Mouse (Mus musculus): ENCODE results near the gene Ctnna3. TPM values are rescaled to one million over a fixed set of nuclear protein-coding genes. Genes with fewer than 3 reads are reported as not detected.

Ctnna3 gene
- total and polyA plus RNA-seq, 3 experiments = not detected

DNA sequence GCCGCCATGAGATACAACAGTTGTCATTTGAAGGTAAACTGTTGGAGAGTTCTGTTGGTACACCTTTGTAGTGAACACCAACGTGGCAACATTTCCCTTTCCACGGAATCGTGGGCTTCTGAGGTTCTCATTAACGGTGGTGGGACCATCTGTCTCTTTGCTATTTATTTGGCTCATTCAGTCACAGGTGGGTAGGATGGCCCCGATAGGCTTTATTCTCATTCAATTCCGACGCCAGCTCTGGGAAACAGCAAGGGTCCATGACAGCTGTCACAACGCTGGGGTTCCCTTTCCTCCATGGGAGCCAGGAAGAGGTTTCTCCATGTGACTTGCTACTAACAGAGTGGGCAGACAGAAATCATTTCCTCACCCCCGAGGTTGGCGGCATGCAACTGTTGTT, 612.0 kb downstream of the Ctnna3 start:
- no peak for TF ChIP-seq POLR2AphosphoS5 (IDR thresholded peaks at IDR 0.05; ENCODE audit: insufficient replicate concordance, low read depth, low read length)
- no peak for TF ChIP-seq GATA1 (IDR thresholded peaks at IDR 0.05; ENCODE audit: borderline replicate concordance, low read length)
- TF ChIP-seq TAL1 (conservative IDR thresholded peaks at IDR 0.05; ENCODE audit: low read depth, low read length) = no peak
- TF ChIP-seq CTCF (IDR thresholded peaks at IDR 0.05; ENCODE audit: low read depth, low read length) = no peak
- no peak for TF ChIP-seq GATA2 (IDR thresholded peaks at IDR 0.05; ENCODE audit: borderline replicate concordance, low read depth, low read length)
- Histone ChIP-seq H3K4me3 (ENCODE audit: low read depth, low read length) (no peak overlapping the region), H3K9me3 (replicated peaks) (peaks cover 7% of the 10 kb centered on the region), H3K36me3 (replicated peaks) (no peaks in the 10 kb centered on the region), H3K4me1 (ENCODE audit: insufficient read depth, low read depth, low read length) (no peaks in the 10 kb centered on the region), H3K27me3 (ENCODE audit: insufficient read depth, low read length) (no peaks in the 10 kb centered on the region)
- ATAC-seq (ENCODE audit: extremely low read depth, insufficient number of reproducible peaks, low FRiP score, poor library complexity, severe bottlenecking) (no peak), DNase-seq (ENCODE audit: low spot score) (no peak)

DNA sequence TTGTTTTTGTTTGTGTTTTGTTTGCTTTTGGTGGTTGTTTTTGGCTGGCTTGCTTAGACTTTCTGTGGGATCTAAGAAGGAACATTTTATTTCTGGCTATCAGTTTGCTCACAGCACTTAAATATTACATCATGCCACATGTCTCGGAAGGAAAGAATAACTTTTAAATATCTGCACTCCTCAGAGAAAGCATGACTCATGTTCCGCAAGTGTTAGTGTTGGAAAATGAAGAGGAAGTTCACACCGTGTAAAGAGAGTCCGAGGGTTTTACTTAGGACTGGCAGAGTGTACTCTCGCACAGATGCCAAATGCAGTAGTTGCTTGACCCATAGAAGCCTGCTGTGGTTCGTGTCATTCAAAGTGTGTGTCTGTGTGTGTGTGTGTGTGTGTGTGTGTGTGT, 619.3 kb downstream of the Ctnna3 start:
- TF ChIP-seq GATA1 (IDR thresholded peaks at IDR 0.05; ENCODE audit: borderline replicate concordance, low read length) (no peak), TAL1 (conservative IDR thresholded peaks at IDR 0.05; ENCODE audit: low read depth, low read length) (no peak), POLR2AphosphoS5 (IDR thresholded peaks at IDR 0.05; ENCODE audit: insufficient replicate concordance, low read depth, low read length) (no peak), GATA2 (IDR thresholded peaks at IDR 0.05; ENCODE audit: borderline replicate concordance, low read depth, low read length) (no peak)
- ATAC-seq (ENCODE audit: extremely low read depth, insufficient number of reproducible peaks, low FRiP score, poor library complexity, severe bottlenecking) = no peak
- H3K27me3 ChIP-seq (ENCODE audit: insufficient read depth, low read length) = no peaks in the 10 kb centered on the region
- H3K36me3 ChIP-seq (replicated peaks) = no peaks in the 10 kb centered on the region
- H3K4me1 ChIP-seq (ENCODE audit: insufficient read depth, low read depth, low read length) = no peaks in the 10 kb centered on the region
- H3K4me3 ChIP-seq (ENCODE audit: low read depth, low read length) = no peak overlapping the region
- no peaks in the 10 kb centered on the region for H3K9me3 ChIP-seq (replicated peaks)
- no peak for DNase-seq (ENCODE audit: low spot score)

DNA sequence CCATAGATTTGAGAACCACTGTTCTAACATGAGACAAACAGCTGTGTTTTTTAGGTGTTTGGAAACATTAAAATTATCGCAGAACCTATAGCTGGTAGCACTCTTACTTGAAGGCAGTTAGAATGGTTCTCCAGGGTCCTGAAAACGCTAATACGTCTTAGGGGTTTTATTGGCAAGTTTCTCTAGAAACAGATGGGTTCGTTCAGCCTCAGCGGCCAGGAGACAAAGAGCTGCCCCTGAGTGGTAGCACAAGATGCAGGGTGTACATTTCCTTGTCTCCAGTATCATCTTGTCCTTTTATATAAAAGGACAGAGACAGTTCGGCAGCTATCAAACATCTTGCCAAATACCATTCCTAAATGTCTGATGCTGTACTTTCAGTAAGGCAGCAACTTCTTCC, 620.0 kb downstream of the Ctnna3 start:
- H3K9me3 ChIP-seq (replicated peaks) = no peaks in the 10 kb centered on the region
- no peaks in the 10 kb centered on the region for H3K4me1 ChIP-seq (ENCODE audit: insufficient read depth, low read depth, low read length)
- H3K36me3 ChIP-seq (replicated peaks) = no peaks in the 10 kb centered on the region
- H3K27me3 ChIP-seq (ENCODE audit: insufficient read depth, low read length) = no peaks in the 10 kb centered on the region
- no peak for TF ChIP-seq TAL1 (conservative IDR thresholded peaks at IDR 0.05; ENCODE audit: low read depth, low read length)
- TF ChIP-seq GATA1 (IDR thresholded peaks at IDR 0.05; ENCODE audit: borderline replicate concordance, low read length) = no peak
- no peak for TF ChIP-seq CTCF (IDR thresholded peaks at IDR 0.05; ENCODE audit: low read depth, low read length)
- no peak for TF ChIP-seq POLR2AphosphoS5 (IDR thresholded peaks at IDR 0.05; ENCODE audit: insufficient replicate concordance, low read depth, low read length)
- no peak for TF ChIP-seq GATA2 (IDR thresholded peaks at IDR 0.05; ENCODE audit: borderline replicate concordance, low read depth, low read length)
- no peak for ATAC-seq (ENCODE audit: extremely low read depth, insufficient number of reproducible peaks, low FRiP score, poor library complexity, severe bottlenecking)
- DNase-seq (ENCODE audit: low spot score) = no peak
- H3K4me3 ChIP-seq (ENCODE audit: low read depth, low read length) = no peak overlapping the region

DNA sequence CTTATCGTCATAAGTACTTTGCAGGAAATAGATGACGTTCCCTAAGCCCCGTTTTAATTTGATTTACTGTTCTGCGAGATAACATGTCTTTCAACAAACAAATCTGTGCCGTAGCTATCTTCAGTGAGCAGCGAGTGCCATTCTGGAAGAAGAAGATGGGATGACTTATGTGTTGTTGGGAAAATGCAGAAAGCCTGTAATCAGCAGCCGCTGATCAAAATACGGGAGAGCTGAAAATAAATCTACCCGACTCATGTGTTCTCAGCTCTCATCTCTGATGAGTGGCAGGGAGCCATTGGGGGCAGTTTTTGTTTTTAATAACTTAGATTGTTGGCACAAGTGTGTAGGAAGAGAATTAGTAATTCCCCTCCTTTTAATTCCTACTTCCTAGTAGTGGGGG, 633.8 kb downstream of the Ctnna3 start:
- ATAC-seq (ENCODE audit: extremely low read depth, insufficient number of reproducible peaks, low FRiP score, poor library complexity, severe bottlenecking) (no peak), DNase-seq (ENCODE audit: low spot score) (no peak)
- peaks cover 3% of the 10 kb centered on the region for H3K9me3 ChIP-seq (replicated peaks)
- no peaks in the 10 kb centered on the region for H3K27me3 ChIP-seq (ENCODE audit: insufficient read depth, low read length)
- TF ChIP-seq TAL1 (conservative IDR thresholded peaks at IDR 0.05; ENCODE audit: low read depth, low read length) (no peak), CTCF (IDR thresholded peaks at IDR 0.05; ENCODE audit: low read depth, low read length) (no peak), GATA1 (IDR thresholded peaks at IDR 0.05; ENCODE audit: borderline replicate concordance, low read length) (no peak), GATA2 (IDR thresholded peaks at IDR 0.05; ENCODE audit: borderline replicate concordance, low read depth, low read length) (no peak), POLR2AphosphoS5 (IDR thresholded peaks at IDR 0.05; ENCODE audit: insufficient replicate concordance, low read depth, low read length) (no peak)
- H3K36me3 ChIP-seq (replicated peaks) = no peaks in the 10 kb centered on the region
- H3K4me3 ChIP-seq (ENCODE audit: low read depth, low read length) = no peak overlapping the region
- H3K4me1 ChIP-seq (ENCODE audit: insufficient read depth, low read depth, low read length) = no peaks in the 10 kb centered on the region

DNA sequence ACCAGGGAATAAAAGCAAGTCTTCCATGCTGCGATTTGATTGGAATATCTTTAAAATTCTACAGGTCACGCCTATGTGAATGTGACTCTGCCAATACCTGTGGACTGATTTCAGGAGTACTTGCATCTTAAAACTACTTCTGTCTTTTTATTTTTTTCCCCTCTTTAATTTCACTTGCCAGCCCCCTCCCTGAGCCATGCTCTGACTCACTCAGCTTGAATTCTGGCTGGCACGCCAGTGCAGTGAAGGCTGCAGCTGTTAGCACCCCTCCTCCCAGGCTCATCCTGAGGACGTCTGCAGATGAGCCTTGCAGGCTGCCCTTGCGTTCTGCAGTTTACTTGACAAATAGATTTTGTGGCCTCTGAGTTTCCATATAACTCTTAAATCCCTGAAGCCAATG, 646.0 kb downstream of the Ctnna3 start:
- Histone ChIP-seq H3K9me3 (replicated peaks) (no peaks in the 10 kb centered on the region), H3K4me3 (ENCODE audit: low read depth, low read length) (no peak overlapping the region), H3K4me1 (ENCODE audit: insufficient read depth, low read depth, low read length) (no peaks in the 10 kb centered on the region), H3K36me3 (replicated peaks) (no peaks in the 10 kb centered on the region), H3K27me3 (ENCODE audit: insufficient read depth, low read length) (no peaks in the 10 kb centered on the region)
- no peak for TF ChIP-seq TAL1 (conservative IDR thresholded peaks at IDR 0.05; ENCODE audit: low read depth, low read length)
- TF ChIP-seq CTCF (IDR thresholded peaks at IDR 0.05; ENCODE audit: low read depth, low read length) = no peak
- TF ChIP-seq GATA2 (IDR thresholded peaks at IDR 0.05; ENCODE audit: borderline replicate concordance, low read depth, low read length) = no peak
- no peak for TF ChIP-seq POLR2AphosphoS5 (IDR thresholded peaks at IDR 0.05; ENCODE audit: insufficient replicate concordance, low read depth, low read length)
- TF ChIP-seq GATA1 (IDR thresholded peaks at IDR 0.05; ENCODE audit: borderline replicate concordance, low read length) = no peak
- ATAC-seq (ENCODE audit: extremely low read depth, insufficient number of reproducible peaks, low FRiP score, poor library complexity, severe bottlenecking) (no peak), DNase-seq (ENCODE audit: low spot score) (no peak)

DNA sequence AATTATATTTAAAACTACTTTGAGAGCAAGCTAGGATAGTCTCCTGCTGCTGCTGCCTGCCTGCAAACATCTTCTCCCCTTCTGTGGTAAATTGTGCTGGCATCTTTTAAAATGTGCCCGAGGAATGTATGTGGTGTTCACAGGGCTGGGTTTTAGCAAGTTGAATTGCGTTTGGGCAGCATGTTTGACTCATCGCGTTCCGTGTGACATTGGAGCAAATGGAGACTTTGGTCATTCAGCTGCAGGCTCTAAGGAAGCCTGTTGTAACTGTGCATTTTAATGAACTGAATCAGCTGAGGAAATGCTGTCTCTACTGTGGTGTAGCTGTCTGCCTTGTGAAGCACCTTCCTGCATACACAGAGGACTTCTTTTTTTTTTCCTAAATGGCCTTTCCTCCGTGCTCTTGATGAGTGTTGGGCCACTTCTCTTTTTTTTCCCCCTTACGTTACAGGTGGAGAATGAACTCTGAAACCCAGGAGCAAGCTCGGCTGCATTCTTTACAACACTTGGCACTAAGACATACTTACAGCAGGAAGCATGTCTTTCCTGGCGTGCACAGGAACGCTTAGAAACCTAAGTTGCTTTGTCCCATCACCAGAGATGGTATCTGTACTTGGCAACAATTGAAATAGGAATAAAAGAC, 646.6 kb downstream of the Ctnna3 start:
- ATAC-seq (ENCODE audit: extremely low read depth, insufficient number of reproducible peaks, low FRiP score, poor library complexity, severe bottlenecking) (no peak), DNase-seq (ENCODE audit: low spot score) (no peak)
- H3K4me1 ChIP-seq (ENCODE audit: insufficient read depth, low read depth, low read length) = no peaks in the 10 kb centered on the region
- H3K9me3 ChIP-seq (replicated peaks) = no peaks in the 10 kb centered on the region
- no peaks in the 10 kb centered on the region for H3K36me3 ChIP-seq (replicated peaks)
- no peak overlapping the region for H3K4me3 ChIP-seq (ENCODE audit: low read depth, low read length)
- TF ChIP-seq TAL1 (conservative IDR thresholded peaks at IDR 0.05; ENCODE audit: low read depth, low read length) = no peak
- no peak for TF ChIP-seq GATA2 (IDR thresholded peaks at IDR 0.05; ENCODE audit: borderline replicate concordance, low read depth, low read length)
- TF ChIP-seq POLR2AphosphoS5 (IDR thresholded peaks at IDR 0.05; ENCODE audit: insufficient replicate concordance, low read depth, low read length) = no peak
- TF ChIP-seq CTCF (IDR thresholded peaks at IDR 0.05; ENCODE audit: low read depth, low read length) = no peak
- no peaks in the 10 kb centered on the region for H3K27me3 ChIP-seq (ENCODE audit: insufficient read depth, low read length)

All from G1E (cell line).